Mouse (Mus musculus): ENCODE measurements around the gene Ppp1r12b. TPM values are rescaled to one million over a fixed set of nuclear protein-coding genes. Genes with fewer than 3 reads are reported as not detected.

Gene Ppp1r12b
- polyA plus RNA-seq, 1 experiment from 2014 or later: 10.5 TPM

- no peak overlapping the region for H3K4me2 ChIP-seq
- 71% methylated on average over 13 of the region's 13 CpGs for WGBS
- no peak overlapping the region for H3K4me3 ChIP-seq
- H3K9ac ChIP-seq: no peak overlapping the region
- no peaks in the 10 kb centered on the region for H3K27me3 ChIP-seq
- ATAC-seq (ENCODE audit: low read depth): no peak
- no peak overlapping the region; the same call in 1 of the 2 replicates for H3K27ac ChIP-seq (replicated peaks)
- peaks cover 45% of the 10 kb centered on the region for H3K4me1 ChIP-seq (replicated peaks)
- H3K9me3 ChIP-seq: no peaks in the 10 kb centered on the region
- H3K36me3 ChIP-seq: peaks cover under 1% of the 10 kb centered on the region; the same call in 1 of the 2 replicates
These were observed 201.8 kb downstream of the Ppp1r12b start for GRCm38 (mm10) chr1:134753751-134754630.

GRCm38 (mm10) chr1:134752447-134752846, 203.3 kb downstream of the Ppp1r12b start:
- Histone ChIP-seq H3K27ac (replicated peaks) (no peak overlapping the region), H3K4me3 (no peak overlapping the region), H3K9ac (no peak overlapping the region), H3K4me1 (replicated peaks) (peaks cover 42% of the 10 kb centered on the region), H3K9me3 (no peaks in the 10 kb centered on the region), H3K4me2 (no peak overlapping the region), H3K36me3 (no peaks in the 10 kb centered on the region; the same call in 1 of the 2 replicates), H3K27me3 (no peaks in the 10 kb centered on the region)
- no peak for ATAC-seq (ENCODE audit: low read depth)
- 81% methylated on average over 5 of the region's 5 CpGs for WGBS

GRCm38 (mm10) chr1:134749889-134750288, 205.9 kb downstream of the Ppp1r12b start:
- Histone ChIP-seq H3K27ac (replicated peaks) (no peak overlapping the region), H3K4me2 (no peak overlapping the region), H3K4me3 (no peak overlapping the region), H3K9me3 (no peaks in the 10 kb centered on the region), H3K27me3 (no peaks in the 10 kb centered on the region), H3K9ac (no peak overlapping the region), H3K36me3 (no peaks in the 10 kb centered on the region), H3K4me1 (replicated peaks) (peaks cover 17% of the 10 kb centered on the region)
- no peak for ATAC-seq (ENCODE audit: low read depth)
- WGBS: 87% methylated on average over 7 of the region's 7 CpGs

GRCm38 (mm10) chr1:134747236-134748174, 208.2 kb downstream of the Ppp1r12b start:
- Histone ChIP-seq H3K4me2 (peak overlapping the region; percentile 26), H3K9me3 (no peaks in the 10 kb centered on the region)
- no peak for ATAC-seq (ENCODE audit: low read depth)

GRCm38 (mm10) chr1:134745648-134746047, 210.1 kb downstream of the Ppp1r12b start:
- Histone ChIP-seq H3K9me3 (no peaks in the 10 kb centered on the region), H3K9ac (no peak overlapping the region), H3K27ac (replicated peaks) (no peak overlapping the region), H3K27me3 (no peaks in the 10 kb centered on the region), H3K4me3 (no peak overlapping the region), H3K4me2 (no peak overlapping the region), H3K36me3 (no peaks in the 10 kb centered on the region), H3K4me1 (replicated peaks) (no peaks in the 10 kb centered on the region; the same call in 1 of the 2 replicates)
- 60% methylated on average over 6 of the region's 6 CpGs for WGBS
- ATAC-seq (ENCODE audit: low read depth): no peak

More at GRCm38 (mm10) chr1:134747236-134748174, 208.2 kb downstream of the Ppp1r12b start:
- 19% methylated on average over 23 of the region's 23 CpGs for WGBS
- H3K4me1 ChIP-seq (replicated peaks): no peaks in the 10 kb centered on the region; the same call in 1 of the 2 replicates
- H3K27ac ChIP-seq (replicated peaks): no peak overlapping the region
- H3K4me3 ChIP-seq: no peak overlapping the region
- H3K36me3 ChIP-seq: no peaks in the 10 kb centered on the region
- H3K9ac ChIP-seq: no peak overlapping the region
- H3K27me3 ChIP-seq: no peaks in the 10 kb centered on the region

- Histone ChIP-seq H3K27me3 (no peaks in the 10 kb centered on the region), H3K9me3 (no peaks in the 10 kb centered on the region), H3K4me1 (replicated peaks) (peaks cover 5% of the 10 kb centered on the region; the same call in 1 of the 2 replicates), H3K4me3 (no peak overlapping the region), H3K36me3 (no peaks in the 10 kb centered on the region), H3K9ac (no peak overlapping the region), H3K27ac (replicated peaks) (no peak overlapping the region), H3K4me2 (no peak overlapping the region)
- no peak; the same call in 1 of the 2 replicates for ATAC-seq (ENCODE audit: low read depth)
- 81% methylated on average over 7 of the region's 7 CpGs for WGBS
These were observed 213.6 kb downstream of the Ppp1r12b start for GRCm38 (mm10) chr1:134741946-134742661.

- H3K4me2 ChIP-seq: no peak overlapping the region
- peaks cover 8% of the 10 kb centered on the region; the same call in 1 of the 2 replicates for H3K4me1 ChIP-seq (replicated peaks)
- no peaks in the 10 kb centered on the region for H3K9me3 ChIP-seq
- H3K27ac ChIP-seq (replicated peaks): no peak overlapping the region
- no peak for ATAC-seq (ENCODE audit: low read depth)
- no peak overlapping the region for H3K4me3 ChIP-seq
- WGBS: 72% methylated on average over 6 of the region's 6 CpGs
- H3K9ac ChIP-seq: no peak overlapping the region
- H3K27me3 ChIP-seq: no peaks in the 10 kb centered on the region
- no peaks in the 10 kb centered on the region for H3K36me3 ChIP-seq
These were observed 214.3 kb downstream of the Ppp1r12b start for GRCm38 (mm10) chr1:134741433-134741832.

- peaks cover 8% of the 10 kb centered on the region; the same call in 1 of the 2 replicates for H3K4me1 ChIP-seq (replicated peaks)
- no peak overlapping the region for H3K4me2 ChIP-seq
- H3K27me3 ChIP-seq: no peaks in the 10 kb centered on the region
- no peak overlapping the region for H3K9ac ChIP-seq
- no peak overlapping the region for H3K4me3 ChIP-seq
- H3K36me3 ChIP-seq: no peaks in the 10 kb centered on the region
- H3K9me3 ChIP-seq: no peaks in the 10 kb centered on the region
- 71% methylated on average over 9 of the region's 9 CpGs for WGBS
- ATAC-seq (ENCODE audit: low read depth): no peak
- H3K27ac ChIP-seq (replicated peaks): no peak overlapping the region
These were observed 218.3 kb downstream of the Ppp1r12b start for GRCm38 (mm10) chr1:134737463-134737862.

GRCm38 (mm10) chr1:134733659-134734058, 222.1 kb downstream of the Ppp1r12b start:
- 85% methylated on average over 5 of the region's 5 CpGs for WGBS
- H3K4me3 ChIP-seq: no peak overlapping the region
- no peak for ATAC-seq (ENCODE audit: low read depth)
- peaks cover 8% of the 10 kb centered on the region; the same call in 1 of the 2 replicates for H3K4me1 ChIP-seq (replicated peaks)
- H3K4me2 ChIP-seq: no peak overlapping the region
- H3K36me3 ChIP-seq: no peaks in the 10 kb centered on the region
- H3K9ac ChIP-seq: no peak overlapping the region
- H3K27me3 ChIP-seq: no peaks in the 10 kb centered on the region
- no peak overlapping the region for H3K27ac ChIP-seq (replicated peaks)
- no peaks in the 10 kb centered on the region for H3K9me3 ChIP-seq

GRCm38 (mm10) chr1:134727256-134727655, 228.5 kb downstream of the Ppp1r12b start:
- H3K27me3 ChIP-seq: no peaks in the 10 kb centered on the region
- H3K9me3 ChIP-seq: no peaks in the 10 kb centered on the region
- H3K4me3 ChIP-seq: no peak overlapping the region
- no peaks in the 10 kb centered on the region for H3K36me3 ChIP-seq
- H3K4me2 ChIP-seq: no peak overlapping the region
- no peak for ATAC-seq (ENCODE audit: low read depth)
- 66% methylated on average over 8 of the region's 8 CpGs for WGBS
- 0 out of 2 replicates have a peak overlapping the region, but pooled peaks have one; percentile 9 for H3K27ac ChIP-seq (replicated peaks)
- peaks cover 12% of the 10 kb centered on the region for H3K4me1 ChIP-seq (replicated peaks)
- H3K9ac ChIP-seq: no peak overlapping the region

GRCm38 (mm10) chr1:134726480-134726879, 229.3 kb downstream of the Ppp1r12b start:
- whole genome bisulfite sequencing: 91% methylated on average over 7 of the region's 7 CpGs

More at GRCm38 (mm10) chr1:134726480-134726879, 229.3 kb downstream of the Ppp1r12b start:
- Histone ChIP-seq H3K36me3 (no peaks in the 10 kb centered on the region), H3K4me2 (no peak overlapping the region), H3K9ac (no peak overlapping the region), H3K9me3 (no peaks in the 10 kb centered on the region), H3K4me1 (replicated peaks) (peaks cover 12% of the 10 kb centered on the region), H3K27ac (replicated peaks) (no peak overlapping the region), H3K27me3 (no peaks in the 10 kb centered on the region), H3K4me3 (no peak overlapping the region)
- ATAC-seq (ENCODE audit: low read depth): no peak
